In the genomic region with DNA sequence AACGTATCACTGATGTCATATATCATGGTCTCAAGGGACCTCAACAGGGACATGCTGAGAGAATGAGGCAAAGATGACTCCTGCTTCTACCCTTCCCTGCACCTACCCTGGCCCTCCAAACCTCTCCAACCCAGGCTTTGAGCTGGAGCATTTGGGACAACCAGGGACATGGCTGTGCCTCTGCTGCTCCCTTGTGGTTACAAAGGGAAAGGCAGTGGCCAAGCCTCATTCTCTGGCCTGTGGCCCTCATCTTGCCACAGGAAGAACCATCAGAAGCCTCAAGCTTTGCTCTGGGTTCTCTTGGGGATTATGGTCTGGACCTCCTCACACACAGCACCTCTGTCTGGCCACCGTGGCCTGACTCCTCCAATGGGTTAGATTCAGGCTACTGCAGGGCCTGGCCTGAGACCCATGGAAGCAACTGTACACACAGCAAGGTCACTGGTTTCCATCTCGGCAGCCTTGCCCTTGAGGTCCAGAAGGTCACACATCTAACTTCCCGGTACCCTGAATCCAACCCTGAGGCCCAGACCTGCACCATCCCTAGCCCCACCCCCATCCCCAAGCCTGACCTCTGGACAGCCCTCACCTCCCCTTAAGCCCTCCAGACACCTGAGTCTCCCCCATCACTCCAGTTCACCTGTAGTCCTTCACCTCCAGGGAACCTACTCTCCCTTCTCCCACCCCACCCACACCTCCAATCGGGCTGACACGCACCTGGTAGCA, we compare ENCODE assay signal across 8 mouse cellular contexts. TPM values are rescaled to one million over a fixed set of nuclear protein-coding genes. Genes with fewer than 3 reads are reported as not detected.
DNase-seq lines count a peak whose midpoint lies in the region; ATAC-seq lines count a peak whose summit lies in the region.

No protein-coding gene starts in this region.

- no peaks in the 10 kb centered on the region; the same call in 1 of the 2 replicates for H3K9me3 ChIP-seq in embryonic facial prominence, embryonic 13.5 days
- H3K9me3 ChIP-seq in heart, embryonic 14.5 days (ENCODE audit: control insufficient read depth, low read length), result no peaks in the 10 kb centered on the region
- H3K9me3 ChIP-seq in liver, embryonic 15.5 days (replicated peaks), result no peaks in the 10 kb centered on the region

- no peak overlapping the region for H3K4me2 ChIP-seq in embryonic facial prominence, embryonic 13.5 days
- no peak overlapping the region for H3K4me2 ChIP-seq in heart, embryonic 14.5 days (ENCODE audit: low read length)
- no peak overlapping the region for H3K4me2 ChIP-seq in liver, embryonic 15.5 days

- peak; percentile 49 for DNase-seq in CD4-positive helper T cell, adult 2 months (ENCODE audit: low read depth, low spot score)
- DNase-seq in adrenal gland, postnatal 25 days, result peak; percentile 72
- DNase-seq in kidney, postnatal 4 days, result peak; percentile 83 to 86
- peak; percentile 52 for DNase-seq in ovary, adult 18-20 months (ENCODE audit: low spot score)
- peak; percentile 25 for DNase-seq in thymus, adult 18-20 months

- H3K9ac ChIP-seq in embryonic facial prominence, embryonic 13.5 days, result no peak overlapping the region
- no peak overlapping the region for H3K9ac ChIP-seq in heart, embryonic 14.5 days (ENCODE audit: low read length)
- H3K9ac ChIP-seq in liver, embryonic 15.5 days, result no peak overlapping the region

- H3K4me3 ChIP-seq in embryonic facial prominence, embryonic 13.5 days, result no peak overlapping the region
- no peak overlapping the region for H3K4me3 ChIP-seq in heart, embryonic 14.5 days (ENCODE audit: control insufficient read depth in 1 of 2, insufficient read depth in 1 of 2, low read depth in 1 of 2, low read length in 2 of 2)
- no peak overlapping the region for H3K4me3 ChIP-seq in liver, embryonic 15.5 days (replicated peaks)

- 61% methylated on average over 6 of the region's 6 CpGs for WGBS in embryonic facial prominence, embryonic 13.5 days
- 48% methylated on average over 6 of the region's 6 CpGs for WGBS in heart, embryonic 14.5 days
- WGBS in liver, embryonic 15.5 days (ENCODE audit: insufficient replicate concordance), result 57% methylated on average over 6 of the region's 6 CpGs

- H3K27ac ChIP-seq in embryonic facial prominence, embryonic 13.5 days, result no peak overlapping the region
- no peak overlapping the region for H3K27ac ChIP-seq in heart, embryonic 14.5 days (replicated peaks in 1 of 2; ENCODE audit: control insufficient read depth in 1 of 2, insufficient read depth in 1 of 2, low read depth in 2 of 2, low read length in 2 of 2)
- H3K27ac ChIP-seq in liver, embryonic 15.5 days (replicated peaks), result no peak overlapping the region

- no peaks in the 10 kb centered on the region for H3K4me1 ChIP-seq in embryonic facial prominence, embryonic 13.5 days
- peaks cover 2 to 4% of the 10 kb centered on the region in 2 experiments; a peak in 2 of 4 replicates for H3K4me1 ChIP-seq in heart, embryonic 14.5 days (ENCODE audit: control insufficient read depth in 2 of 2, insufficient read depth in 2 of 2, low read length in 2 of 2)
- no peaks in the 10 kb centered on the region for H3K4me1 ChIP-seq in liver, embryonic 15.5 days (replicated peaks)

- 0 out of 2 replicates have a peak, but pooled peaks have one; percentile 20 for ATAC-seq in embryonic facial prominence, embryonic 13.5 days (ENCODE audit: insufficient number of reproducible peaks, insufficient read depth, low FRiP score, low TSS enrichment, low read depth)
- ATAC-seq in heart, embryonic 14.5 days (ENCODE audit: insufficient number of reproducible peaks, insufficient read depth, low FRiP score, low read depth), result 0 out of 2 replicates have a peak, but pooled peaks have one; percentile 9
- ATAC-seq in liver, embryonic 15.5 days (ENCODE audit: insufficient read depth), result peak; percentile 54

- no peaks in the 10 kb centered on the region for H3K36me3 ChIP-seq in embryonic facial prominence, embryonic 13.5 days
- H3K36me3 ChIP-seq in heart, embryonic 14.5 days (ENCODE audit: control insufficient read depth, insufficient read depth, low read length), result no peaks in the 10 kb centered on the region
- no peaks in the 10 kb centered on the region for H3K36me3 ChIP-seq in liver, embryonic 15.5 days (replicated peaks)

- no peaks in the 10 kb centered on the region for H3K27me3 ChIP-seq in embryonic facial prominence, embryonic 13.5 days
- no peaks in the 10 kb centered on the region for H3K27me3 ChIP-seq in heart, embryonic 14.5 days (ENCODE audit: control insufficient read depth, insufficient read depth, low read length)
- H3K27me3 ChIP-seq in liver, embryonic 15.5 days, result peaks cover 18% of the 10 kb centered on the region; the same call in 1 of the 2 replicates

RNA-seq across cellular contexts. Expression of gene BC017158, which starts 47.1 kb away (rescaled TPM):
- total RNA-seq in adrenal gland, postnatal 25 days (2021), result 29.0 and 33.5 TPM in 2 replicates
- polyA plus RNA-seq in embryonic facial prominence, embryonic 13.5 days (2015; fragmentation: Nextera tagmentation; extraction: Ambion mirVana), result 22.1 and 26.1 TPM in 2 replicates
- 15.1 and 16.3 TPM in 2 replicates for polyA plus RNA-seq in heart, embryonic 14.5 days (2014; fragmentation: Nextera tagmentation; extraction: Ambion mirVana)
- polyA plus RNA-seq in liver, embryonic 15.5 days (2015; fragmentation: Nextera tagmentation; extraction: Ambion mirVana), result 20.3 and 22.0 TPM in 2 replicates

Comparison
In these comparisons a context has a peak if more than half of its experiments do, and no peak if none do; other contexts are left out.
1. DNase-seq: peak in every context shown above with its lines; median percentile 84 in kidney, postnatal 4 days; 72 in adrenal gland, postnatal 25 days; 52 in ovary, adult 18-20 months; 49 in CD4-positive helper T cell, adult 2 months; 25 in thymus, adult 18-20 months.